In the genomic region with DNA sequence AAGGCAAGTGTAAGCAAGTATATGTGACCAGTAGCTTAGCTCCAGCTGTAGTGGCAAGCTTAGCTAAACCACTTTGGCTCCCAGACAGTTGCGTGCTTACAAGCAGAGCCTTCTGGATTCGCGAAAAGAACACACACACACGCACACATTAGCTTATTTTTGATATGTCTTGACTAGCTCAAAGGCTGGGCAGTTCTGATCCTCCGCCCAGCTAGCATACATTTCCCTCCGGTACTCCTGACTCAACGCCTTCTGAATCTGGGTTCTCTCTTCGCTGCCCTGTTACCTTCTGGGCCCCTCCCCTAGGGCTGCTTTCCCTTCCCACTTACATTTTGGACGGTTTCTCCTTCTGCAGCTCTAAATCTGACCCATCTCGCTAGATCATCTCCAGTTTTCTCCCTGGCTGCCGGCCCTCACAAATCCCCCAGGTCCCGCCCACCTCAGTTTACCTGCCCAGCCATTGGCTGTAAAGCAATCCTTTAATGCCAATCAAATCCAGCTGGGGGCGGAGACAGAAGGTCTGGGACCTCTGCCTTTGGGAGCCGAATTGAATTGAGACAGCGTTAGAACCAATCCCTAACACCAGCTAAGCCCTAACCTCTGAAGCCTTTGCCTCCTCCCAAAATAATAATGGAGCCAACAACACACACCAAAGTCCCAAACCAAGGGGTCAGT, we compare ENCODE assay signal across 1 mouse cellular context.
TF ChIP-seq lines count a peak whose summit lies in the region.

No protein-coding gene starts in this region.

TF ChIP-seq in MEL, 35 proteins besides CTCF, POLR2A, EP300 and RAD21:
- TF ChIP-seq SIN3A (IDR thresholded peaks at IDR 0.05; ENCODE audit: low read length), result peak; percentile 30; the same call in 1 of the 2 replicates
- no peak for TF ChIP-seq E2F4 (IDR thresholded peaks at IDR 0.05; ENCODE audit: borderline replicate concordance, low read depth, low read length)
